Mouse (Mus musculus): Measurements from ENCODE around the gene Ints11. TPM values are rescaled to one million over a fixed set of nuclear protein-coding genes. Genes with fewer than 3 reads are reported as not detected.
A peak's percentile ranks its signal among the peaks of the same experiment; 100 is the strongest.

Ints11 gene
- polyA plus RNA-seq (2015; fragmentation: Nextera tagmentation; extraction: Ambion mirVana) = 71.6 and 78.6 TPM in 2 replicates

GRCm38 (mm10) chr4:155869317-155870033, at the start of gene Ints11, which contains the start of gene Cptp:
TSS of gene Ints11 (plus strand) at chr4:155869546.
TSS of gene Cptp (minus strand) at chr4:155869440.
- WGBS = under 1% methylated on average over 63 of the region's 63 CpGs
- ATAC-seq (ENCODE audit: low FRiP score, low read depth) = peak; percentile 98
- H3K4me3 ChIP-seq = peak within 1 kb of the TSS; percentile 74
- H3K4me2 ChIP-seq = peak within 1 kb of the TSS; percentile 76
- H3K27ac ChIP-seq (replicated peaks) = peak within 1 kb of the TSS; percentile 63
- H3K27me3 ChIP-seq = no peaks in the 10 kb centered on the region
- peak within 1 kb of the TSS; percentile 79 for H3K9ac ChIP-seq
- H3K4me1 ChIP-seq (replicated peaks) = peaks cover 19% of the 10 kb centered on the region
- H3K36me3 ChIP-seq = peaks cover 39% of the 10 kb centered on the region
- no peaks in the 10 kb centered on the region for H3K9me3 ChIP-seq

- H3K9me3 ChIP-seq = no peaks in the 10 kb centered on the region
- H3K4me1 ChIP-seq (replicated peaks) = no peaks in the 10 kb centered on the region
- no peaks in the 10 kb centered on the region for H3K27me3 ChIP-seq
- H3K9ac ChIP-seq = no peak overlapping the region
- H3K4me2 ChIP-seq = no peak overlapping the region
- ATAC-seq (ENCODE audit: low FRiP score, low read depth) = no peak
- no peak overlapping the region for H3K4me3 ChIP-seq
- WGBS = 75% methylated on average over 7 of the region's 7 CpGs
- H3K36me3 ChIP-seq = peaks cover 94% of the 10 kb centered on the region
- H3K27ac ChIP-seq (replicated peaks) = no peak overlapping the region
Measured at GRCm38 (mm10) chr4:155821025-155821424, 48.3 kb upstream of the Ints11 start.

- no peaks in the 10 kb centered on the region for H3K9me3 ChIP-seq
- H3K27me3 ChIP-seq = no peaks in the 10 kb centered on the region
- H3K4me1 ChIP-seq (replicated peaks) = no peaks in the 10 kb centered on the region
- no peak overlapping the region for H3K4me2 ChIP-seq
- H3K27ac ChIP-seq (replicated peaks) = no peak overlapping the region
- no peak overlapping the region for H3K4me3 ChIP-seq
- H3K9ac ChIP-seq = no peak overlapping the region
- ATAC-seq (ENCODE audit: low FRiP score, low read depth) = no peak
- WGBS = 95% methylated on average over 16 of the region's 16 CpGs
- H3K36me3 ChIP-seq = peaks cover 85% of the 10 kb centered on the region
Measured at GRCm38 (mm10) chr4:155823443-155823842, 45.9 kb upstream of the Ints11 start.

- 92% methylated on average over 4 of the region's 4 CpGs for WGBS
- Histone ChIP-seq H3K27ac (replicated peaks) (no peak overlapping the region), H3K27me3 (no peaks in the 10 kb centered on the region), H3K9me3 (no peaks in the 10 kb centered on the region), H3K4me2 (no peak overlapping the region), H3K36me3 (peaks cover 23% of the 10 kb centered on the region), H3K4me3 (no peak overlapping the region), H3K9ac (no peak overlapping the region), H3K4me1 (replicated peaks) (peaks cover 24% of the 10 kb centered on the region)
- ATAC-seq (ENCODE audit: low FRiP score, low read depth) = no peak
Measured at GRCm38 (mm10) chr4:155829866-155830265, 39.5 kb upstream of the Ints11 start.

GRCm38 (mm10) chr4:155830596-155830995, 38.8 kb upstream of the Ints11 start:
- Histone ChIP-seq H3K4me3 (peak overlapping the region; percentile 85), H3K4me2 (peak overlapping the region; percentile 75), H3K9ac (no peak overlapping the region; the same call in 1 of the 2 replicates), H3K27ac (replicated peaks) (peak overlapping the region; percentile 92; the same call in 1 of the 2 replicates), H3K27me3 (no peaks in the 10 kb centered on the region), H3K36me3 (peaks cover 16% of the 10 kb centered on the region), H3K4me1 (replicated peaks) (peaks cover 24% of the 10 kb centered on the region), H3K9me3 (no peaks in the 10 kb centered on the region)
- no peak for ATAC-seq (ENCODE audit: low FRiP score, low read depth)
- WGBS = 58% methylated on average over 8 of the region's 8 CpGs

GRCm38 (mm10) chr4:155831205-155831766, 38.1 kb upstream of the Ints11 start, which contains the start of gene Aurkaip1:
TSS of gene Aurkaip1 (plus strand) at chr4:155831272.
- Histone ChIP-seq H3K4me1 (replicated peaks) (peaks cover 24% of the 10 kb centered on the region), H3K4me2 (peak within 1 kb of the TSS; percentile 75), H3K36me3 (peaks cover 14% of the 10 kb centered on the region), H3K9ac (peak within 1 kb of the TSS; percentile 86), H3K9me3 (no peaks in the 10 kb centered on the region), H3K27ac (replicated peaks) (peak within 1 kb of the TSS; percentile 92), H3K4me3 (peak within 1 kb of the TSS; percentile 85), H3K27me3 (no peaks in the 10 kb centered on the region)
- ATAC-seq (ENCODE audit: low FRiP score, low read depth) = peak; percentile 94
- WGBS = under 1% methylated on average over 49 of the region's 49 CpGs

- no peaks in the 10 kb centered on the region for H3K27me3 ChIP-seq
- H3K27ac ChIP-seq (replicated peaks) = peak overlapping the region; percentile 92
- peak overlapping the region; percentile 85 for H3K4me3 ChIP-seq
- ATAC-seq (ENCODE audit: low FRiP score, low read depth) = peak; percentile 47
- no peaks in the 10 kb centered on the region for H3K9me3 ChIP-seq
- peaks cover 10% of the 10 kb centered on the region for H3K36me3 ChIP-seq
- 2% methylated on average over 25 of the region's 25 CpGs for WGBS
- H3K4me2 ChIP-seq = peak overlapping the region; percentile 75
- H3K4me1 ChIP-seq (replicated peaks) = peaks cover 24% of the 10 kb centered on the region
- H3K9ac ChIP-seq = peak overlapping the region; percentile 86
Measured at GRCm38 (mm10) chr4:155831831-155832230, 37.5 kb upstream of the Ints11 start.

GRCm38 (mm10) chr4:155832321-155832720, 37.0 kb upstream of the Ints11 start:
- H3K27ac ChIP-seq (replicated peaks) = no peak overlapping the region
- no peaks in the 10 kb centered on the region for H3K27me3 ChIP-seq
- 59% methylated on average over 10 of the region's 10 CpGs for WGBS

GRCm38 (mm10) chr4:155833234-155833633, 36.1 kb upstream of the Ints11 start:
- no peak overlapping the region for H3K4me3 ChIP-seq
- no peak overlapping the region for H3K4me2 ChIP-seq
- no peak overlapping the region for H3K27ac ChIP-seq (replicated peaks)
- no peaks in the 10 kb centered on the region for H3K27me3 ChIP-seq
- H3K4me1 ChIP-seq (replicated peaks) = peaks cover 24% of the 10 kb centered on the region
- 96% methylated on average over 4 of the region's 4 CpGs for WGBS
- no peaks in the 10 kb centered on the region for H3K9me3 ChIP-seq
- ATAC-seq (ENCODE audit: low FRiP score, low read depth) = no peak
- no peak overlapping the region for H3K9ac ChIP-seq
- no peaks in the 10 kb centered on the region for H3K36me3 ChIP-seq

More at GRCm38 (mm10) chr4:155832321-155832720, 37.0 kb upstream of the Ints11 start:
- no peak for ATAC-seq (ENCODE audit: low FRiP score, low read depth)
- Histone ChIP-seq H3K4me2 (peak overlapping the region; percentile 75), H3K9me3 (no peaks in the 10 kb centered on the region), H3K4me3 (peak overlapping the region; percentile 85), H3K4me1 (replicated peaks) (peaks cover 24% of the 10 kb centered on the region), H3K36me3 (peaks cover 5% of the 10 kb centered on the region), H3K9ac (peak overlapping the region; percentile 86)

- Histone ChIP-seq H3K27me3 (no peaks in the 10 kb centered on the region), H3K27ac (replicated peaks) (peak overlapping the region; percentile 61), H3K9me3 (no peaks in the 10 kb centered on the region), H3K9ac (no peak overlapping the region), H3K4me3 (peak overlapping the region; percentile 5), H3K4me1 (replicated peaks) (peaks cover 24% of the 10 kb centered on the region), H3K36me3 (no peaks in the 10 kb centered on the region), H3K4me2 (no peak overlapping the region)
- ATAC-seq (ENCODE audit: low FRiP score, low read depth) = peak; percentile 12; the same call in 1 of the 2 replicates
- 23% methylated on average over 2 of the region's 2 CpGs for WGBS
Measured at GRCm38 (mm10) chr4:155833836-155834235, 35.5 kb upstream of the Ints11 start.

- H3K9ac ChIP-seq = no peak overlapping the region
- no peak overlapping the region for H3K4me3 ChIP-seq
- 85% methylated on average over 11 of the region's 11 CpGs for WGBS
- H3K9me3 ChIP-seq = no peaks in the 10 kb centered on the region
- ATAC-seq (ENCODE audit: low FRiP score, low read depth) = no peak
- H3K27ac ChIP-seq (replicated peaks) = no peak overlapping the region
- H3K36me3 ChIP-seq = no peaks in the 10 kb centered on the region
- no peak overlapping the region for H3K4me2 ChIP-seq
- peaks cover 33% of the 10 kb centered on the region for H3K4me1 ChIP-seq (replicated peaks)
- H3K27me3 ChIP-seq = peaks cover 6% of the 10 kb centered on the region
Measured at GRCm38 (mm10) chr4:155837404-155838010, 31.8 kb upstream of the Ints11 start.
